Mouse (Mus musculus): Measurements from ENCODE around the gene Cbx7.
"Not testable (repeated sequence)": the region's sequence is repeated elsewhere in the genome, so short reads cannot be mapped to it uniquely, and the experiment has no call there.

The Cbx7 gene

GRCm38 (mm10) chr15:79926856-79927416 is 44.0 kb downstream of the Cbx7 start:
- peak; percentile 24 for DNase-seq (ENCODE audit: low spot score)

GRCm38 (mm10) chr15:79919787-79920186 is 51.1 kb downstream of the Cbx7 start:
- DNase-seq (ENCODE audit: low spot score), result no peak

- DNase-seq (ENCODE audit: low spot score), result no peak
Measured at GRCm38 (mm10) chr15:79918485-79918884, 52.4 kb downstream of the Cbx7 start.

GRCm38 (mm10) chr15:79917111-79917720 is 53.7 kb downstream of the Cbx7 start:
- DNase-seq (ENCODE audit: low spot score), result no peak

- DNase-seq (ENCODE audit: low spot score), result no peak
Measured at GRCm38 (mm10) chr15:79916150-79916549, 54.8 kb downstream of the Cbx7 start.

GRCm38 (mm10) chr15:79914357-79914756 is 56.6 kb downstream of the Cbx7 start:
- DNase-seq (ENCODE audit: low spot score), result no peak

GRCm38 (mm10) chr15:79913761-79914346 is 57.1 kb downstream of the Cbx7 start:
- no peak for DNase-seq (ENCODE audit: low spot score)

GRCm38 (mm10) chr15:79911339-79911738 is 59.6 kb downstream of the Cbx7 start:
- no peak for DNase-seq (ENCODE audit: low spot score)

- not testable (repeated sequence) for DNase-seq (ENCODE audit: low spot score)
Measured at GRCm38 (mm10) chr15:79910812-79911211, 60.1 kb downstream of the Cbx7 start.

GRCm38 (mm10) chr15:79909006-79909405 is 61.9 kb downstream of the Cbx7 start:
- not testable (repeated sequence) for DNase-seq (ENCODE audit: low spot score)

- DNase-seq (ENCODE audit: low spot score), result no peak
Measured at GRCm38 (mm10) chr15:79906855-79907254, 64.1 kb downstream of the Cbx7 start.

- DNase-seq (ENCODE audit: low spot score), result no peak
Measured at GRCm38 (mm10) chr15:79905211-79905610, 65.7 kb downstream of the Cbx7 start.

GRCm38 (mm10) chr15:79904678-79905077 is 66.2 kb downstream of the Cbx7 start:
- DNase-seq (ENCODE audit: low spot score), result not testable (repeated sequence)

- no peak for DNase-seq (ENCODE audit: low spot score)
Measured at GRCm38 (mm10) chr15:79903963-79904362, 67.0 kb downstream of the Cbx7 start.

GRCm38 (mm10) chr15:79903081-79903480 is 67.8 kb downstream of the Cbx7 start:
- not testable (repeated sequence) for DNase-seq (ENCODE audit: low spot score)

GRCm38 (mm10) chr15:79901399-79901798 is 69.5 kb downstream of the Cbx7 start:
- DNase-seq (ENCODE audit: low spot score), result no peak

GRCm38 (mm10) chr15:79900751-79901150 is 70.2 kb downstream of the Cbx7 start:
- no peak for DNase-seq (ENCODE audit: low spot score)

GRCm38 (mm10) chr15:79899828-79900510 is 71.0 kb downstream of the Cbx7 start:
- DNase-seq (ENCODE audit: low spot score), result no peak

- DNase-seq (ENCODE audit: low spot score), result no peak
Measured at GRCm38 (mm10) chr15:79898988-79899387, 71.9 kb downstream of the Cbx7 start.

GRCm38 (mm10) chr15:79896080-79896725 is 74.7 kb downstream of the Cbx7 start:
- no peak for DNase-seq (ENCODE audit: low spot score)

- DNase-seq (ENCODE audit: low spot score), result not testable (repeated sequence)
Measured at GRCm38 (mm10) chr15:79895221-79896079, 75.5 kb downstream of the Cbx7 start.

GRCm38 (mm10) chr15:79894343-79894742 is 76.6 kb downstream of the Cbx7 start:
- no peak for DNase-seq (ENCODE audit: low spot score)

All from adipocyte (in vitro differentiated cells).